Mouse (Mus musculus) neural tube, embryonic 14.5 days (tissue): ENCODE data around the gene Ttc41. TPM values are rescaled to one million over a fixed set of nuclear protein-coding genes. Genes with fewer than 3 reads are reported as not detected.

Source experiments
- ATAC-seq: fragments of 200-750 bp; cut with Nextera tagmentation; 2 replicates; pipeline ENCODE4 v1.8.0; 2017; ENCODE audit warnings: low read depth, mild to moderate bottlenecking, moderate TSS enrichment, moderate library complexity
- H3K27ac ChIP-seq: fragments of 300-500 bp; sonication (generic); 2 replicates; pipeline ENCODE4 v1.5.1; 2014; ENCODE audit warnings: low read depth, mild to moderate bottlenecking, control low read depth, low read length, moderate library complexity, mixed read lengths
- H3K27me3 ChIP-seq: fragments of 300-500 bp; sonication (generic); 2 replicates; pipeline ENCODE4 v1.6.1; 2014; ENCODE audit warnings: low read length; ENCODE audit not compliant: control insufficient read depth, insufficient read depth
- H3K36me3 ChIP-seq: fragments of 300-500 bp; sonication (generic); 2 replicates; pipeline ENCODE4 v1.6.1; 2014; ENCODE audit warnings: low read length, mixed read lengths; ENCODE audit not compliant: control insufficient read depth, insufficient read depth
- H3K4me1 ChIP-seq: fragments of 300-500 bp; sonication (generic); 2 replicates; pipeline ENCODE4 v1.6.1; 2014; ENCODE audit warnings: low read length; ENCODE audit not compliant: control insufficient read depth, insufficient read depth
- H3K4me2 ChIP-seq: fragments of 300-500 bp; sonication (generic); 2 replicates; pipeline ENCODE4 v1.6.1; 2014; ENCODE audit warnings: mild to moderate bottlenecking, low read depth, low read length, control low read depth
- H3K4me3 ChIP-seq: fragments of 300-500 bp; sonication (generic); 2 replicates; pipeline ENCODE4 v1.5.1; 2014; ENCODE audit warnings: low read depth, low read length, control low read depth, mixed read lengths
- H3K9ac ChIP-seq: fragments of 300-500 bp; sonication (generic); replicated peaks from 2 replicates; pipeline ENCODE4 v1.6.1; 2014; ENCODE audit warnings: low read depth, mild to moderate bottlenecking, control low read depth, low read length, mixed read lengths
- H3K9me3 ChIP-seq: fragments of 300-500 bp; sonication (generic); 2 replicates; pipeline ENCODE4 v1.6.1; 2016; ENCODE audit warnings: low read length; ENCODE audit not compliant: control insufficient read depth
- WGBS: fragments of 180-500 bp; shearing (Covaris S2); extraction: QIAGEN DNeasy Blood & Tissue Kit; methylation state at CpG from one replicate; pipeline ENCODE4 v1.1.7; 2014; 5-methylcytosine and 5-hydroxymethylcytosine counted together
- polyA plus RNA-seq: library from polyadenylated mRNA; unstranded; fragments of >200 nt; fragmentation: Nextera tagmentation; extraction: Ambion mirVana; gene quantifications from 2 replicates; pipeline ENCODE4 v1.2.1, GENCODE M21; 2014

Ttc41 gene
- polyA plus RNA-seq, 1 experiment from 2014 or later, result 2.0 TPM

DNA sequence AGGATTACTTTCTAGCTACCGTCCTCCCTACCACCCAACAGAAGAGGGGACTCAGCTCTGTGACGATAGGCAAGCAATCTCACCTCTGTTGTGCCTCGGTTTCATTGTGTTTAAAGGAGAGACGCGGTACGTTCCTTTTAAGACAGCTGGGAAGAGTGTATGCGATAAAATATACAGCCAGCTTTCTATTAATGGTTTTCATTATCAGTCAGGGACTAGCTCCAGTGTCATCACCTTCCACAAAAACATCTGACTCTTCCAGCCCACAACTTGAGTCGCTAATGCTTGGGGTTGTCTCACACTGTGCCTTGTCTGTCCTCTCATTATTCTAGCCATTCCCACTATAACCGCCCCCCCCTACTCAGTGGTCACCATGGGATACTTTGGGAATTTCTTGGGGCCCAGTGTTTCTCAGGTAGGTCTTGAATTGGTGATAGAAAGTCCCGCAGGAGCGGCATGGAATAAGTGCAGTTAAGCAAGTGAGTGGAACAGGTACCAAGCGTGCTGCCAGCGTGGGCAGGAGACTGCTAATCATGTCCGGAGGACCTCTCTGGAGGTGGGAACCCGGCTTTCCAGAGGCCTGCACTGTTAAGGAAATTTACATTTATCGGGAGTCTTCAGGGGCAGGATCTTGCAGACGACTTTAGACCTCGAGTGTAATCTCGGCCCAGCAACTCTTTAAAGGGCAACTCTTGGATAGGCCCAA lies 72.2 kb downstream of the Ttc41 start:
- ATAC-seq, result no peak; the same call in 1 of the 2 replicates
- 39% methylated on average over 19 of the region's 19 CpGs for whole genome bisulfite sequencing
- H3K9me3 ChIP-seq, result no peaks in the 10 kb centered on the region
- peak overlapping the region; percentile 74 for H3K4me3 ChIP-seq
- 0 out of 2 replicates have a peak, but pooled peaks cover 2% of the 10 kb centered on the region for H3K4me1 ChIP-seq
- peak overlapping the region; percentile 37 for H3K9ac ChIP-seq
- H3K27me3 ChIP-seq, result peaks cover 4% of the 10 kb centered on the region; the same call in 1 of the 2 replicates
- peak overlapping the region; percentile 52; the same call in 1 of the 2 replicates for H3K27ac ChIP-seq
- no peaks in the 10 kb centered on the region for H3K36me3 ChIP-seq
- H3K4me2 ChIP-seq, result peak overlapping the region; percentile 91

GRCm38 (mm10) chr10:86778398-86779116 lies 72.9 kb downstream of the Ttc41 start, which contains the start of gene Nt5dc3:
Gene Nt5dc3, plus strand, starts transcription at chr10:86779005.
- WGBS, result 1% methylated on average over 43 of the region's 44 CpGs
- peak; percentile 95 for ATAC-seq

GRCm38 (mm10) chr10:86779117-86779755 lies 73.6 kb downstream of the Ttc41 start:
- ATAC-seq, result peak; percentile 60
- peak overlapping the region; percentile 74 for H3K4me3 ChIP-seq
- H3K9me3 ChIP-seq, result no peaks in the 10 kb centered on the region
- no peaks in the 10 kb centered on the region for H3K36me3 ChIP-seq
- H3K9ac ChIP-seq, result peak overlapping the region; percentile 60
- 0 out of 2 replicates have a peak, but pooled peaks cover 2% of the 10 kb centered on the region for H3K4me1 ChIP-seq
- H3K27me3 ChIP-seq, result peaks cover 4% of the 10 kb centered on the region; the same call in 1 of the 2 replicates
- H3K4me2 ChIP-seq, result peak overlapping the region; percentile 91
- WGBS, result under 1% methylated on average over 47 of the region's 58 CpGs
- H3K27ac ChIP-seq, result peak overlapping the region; percentile 40; the same call in 1 of the 2 replicates

More at GRCm38 (mm10) chr10:86778398-86779116, 72.9 kb downstream of the Ttc41 start, which contains the start of gene Nt5dc3:
- H3K27me3 ChIP-seq, result peaks cover 4% of the 10 kb centered on the region; the same call in 1 of the 2 replicates
- 0 out of 2 replicates have a peak, but pooled peaks cover 2% of the 10 kb centered on the region for H3K4me1 ChIP-seq
- peak within 1 kb of the TSS; percentile 74 for H3K4me3 ChIP-seq
- peak within 1 kb of the TSS; percentile 52; the same call in 1 of the 2 replicates for H3K27ac ChIP-seq
- H3K9ac ChIP-seq, result peak within 1 kb of the TSS; percentile 60
- no peaks in the 10 kb centered on the region for H3K36me3 ChIP-seq
- no peaks in the 10 kb centered on the region for H3K9me3 ChIP-seq
- H3K4me2 ChIP-seq, result peak within 1 kb of the TSS; percentile 91

- H3K4me1 ChIP-seq, result 0 out of 2 replicates have a peak, but pooled peaks cover 2% of the 10 kb centered on the region
- ATAC-seq, result no peak
- H3K27ac ChIP-seq, result peak overlapping the region; percentile 17; the same call in 1 of the 2 replicates
- H3K4me3 ChIP-seq, result peak overlapping the region; percentile 74
- no peaks in the 10 kb centered on the region for H3K36me3 ChIP-seq
- H3K9me3 ChIP-seq, result no peaks in the 10 kb centered on the region
- H3K9ac ChIP-seq, result peak overlapping the region; percentile 60
- peak overlapping the region; percentile 91 for H3K4me2 ChIP-seq
- H3K27me3 ChIP-seq, result peaks cover 4% of the 10 kb centered on the region; the same call in 1 of the 2 replicates
- 18% methylated on average over 12 of the region's 12 CpGs for WGBS
These were observed 74.3 kb downstream of the Ttc41 start for GRCm38 (mm10) chr10:86779816-86780500.

GRCm38 (mm10) chr10:86781641-86782040 lies 76.0 kb downstream of the Ttc41 start:
- WGBS, result 39% methylated on average over 5 of the region's 5 CpGs
- no peaks in the 10 kb centered on the region for H3K9me3 ChIP-seq
- H3K4me3 ChIP-seq, result no peak overlapping the region
- H3K27ac ChIP-seq, result no peak overlapping the region
- no peaks in the 10 kb centered on the region for H3K36me3 ChIP-seq
- H3K9ac ChIP-seq, result no peak overlapping the region
- ATAC-seq, result no peak
- H3K27me3 ChIP-seq, result peaks cover 4% of the 10 kb centered on the region; the same call in 1 of the 2 replicates
- 0 out of 2 replicates have a peak, but pooled peaks cover 2% of the 10 kb centered on the region for H3K4me1 ChIP-seq
- H3K4me2 ChIP-seq, result no peak overlapping the region; the same call in 1 of the 2 replicates

DNA sequence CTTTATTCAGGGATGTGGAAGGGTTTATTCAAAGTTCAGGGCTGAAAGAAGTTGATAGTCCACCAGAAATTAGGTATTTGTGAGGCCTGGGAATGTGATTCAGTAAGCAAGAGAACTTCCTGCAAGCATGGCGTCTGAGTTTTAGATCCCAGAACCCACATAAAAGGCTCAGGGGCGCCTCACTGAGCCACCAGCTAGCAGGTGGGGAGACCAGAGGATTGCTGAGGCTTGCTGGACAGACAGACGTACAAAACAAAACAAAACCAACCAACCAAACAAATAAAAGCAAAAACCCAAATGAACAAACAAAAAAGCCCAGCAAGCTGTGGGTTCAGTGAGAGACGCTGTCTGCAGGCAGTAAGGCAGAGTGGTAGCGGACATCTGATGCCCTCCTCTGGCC lies 77.0 kb downstream of the Ttc41 start:
- Histone ChIP-seq H3K27me3 (peaks cover 4% of the 10 kb centered on the region; the same call in 1 of the 2 replicates), H3K4me1 (0 out of 2 replicates have a peak, but pooled peaks cover 2% of the 10 kb centered on the region), H3K9me3 (no peaks in the 10 kb centered on the region), H3K36me3 (no peaks in the 10 kb centered on the region), H3K9ac (no peak overlapping the region), H3K4me3 (no peak overlapping the region), H3K27ac (no peak overlapping the region), H3K4me2 (no peak overlapping the region)
- WGBS, result 57% methylated on average over 5 of the region's 5 CpGs
- no peak for ATAC-seq

- Histone ChIP-seq H3K36me3 (no peaks in the 10 kb centered on the region), H3K9me3 (no peaks in the 10 kb centered on the region), H3K4me3 (no peak overlapping the region), H3K27me3 (peaks cover 4% of the 10 kb centered on the region; the same call in 1 of the 2 replicates), H3K4me1 (no peaks in the 10 kb centered on the region), H3K27ac (no peak overlapping the region), H3K4me2 (no peak overlapping the region), H3K9ac (no peak overlapping the region)
- 83% methylated on average over 5 of the region's 5 CpGs for WGBS
- no peak for ATAC-seq
These were observed 78.0 kb downstream of the Ttc41 start for GRCm38 (mm10) chr10:86783561-86783960.

GRCm38 (mm10) chr10:86784126-86784675 lies 78.6 kb downstream of the Ttc41 start:
- Histone ChIP-seq H3K36me3 (no peaks in the 10 kb centered on the region), H3K4me1 (no peaks in the 10 kb centered on the region)
- 85% methylated on average over 5 of the region's 5 CpGs for WGBS

More at GRCm38 (mm10) chr10:86784126-86784675, 78.6 kb downstream of the Ttc41 start:
- H3K4me2 ChIP-seq, result no peak overlapping the region
- no peak overlapping the region for H3K27ac ChIP-seq
- H3K27me3 ChIP-seq, result peaks cover 4% of the 10 kb centered on the region; the same call in 1 of the 2 replicates
- no peak overlapping the region for H3K4me3 ChIP-seq
- H3K9ac ChIP-seq, result no peak overlapping the region
- no peak for ATAC-seq
- H3K9me3 ChIP-seq, result no peaks in the 10 kb centered on the region
